Mouse (Mus musculus): ENCODE measurements at regions not wholly inside any gene's neighbourhood (a gene's known extent, or its start where the extent isn't known, plus 50 kb on each side); places are given as distances from the start of the nearest gene placed in this dataset.

GRCm38 (mm10) chr4:33659766-33660165 lies 264.6 kb upstream of the Cnr1 start:
- TF ChIP-seq CTCF (IDR thresholded peaks at IDR 0.05; ENCODE audit: extremely low read depth, insufficient read depth, insufficient read length, insufficient replicate concordance) (no peak), POLR2A (IDR thresholded peaks at IDR 0.05; ENCODE audit: low read depth, low read length) (no peak)

Data from spleen, adult 2 months (tissue).